Comparison of ENCODE assay signal across 16 mouse cellular contexts in the genomic region with DNA sequence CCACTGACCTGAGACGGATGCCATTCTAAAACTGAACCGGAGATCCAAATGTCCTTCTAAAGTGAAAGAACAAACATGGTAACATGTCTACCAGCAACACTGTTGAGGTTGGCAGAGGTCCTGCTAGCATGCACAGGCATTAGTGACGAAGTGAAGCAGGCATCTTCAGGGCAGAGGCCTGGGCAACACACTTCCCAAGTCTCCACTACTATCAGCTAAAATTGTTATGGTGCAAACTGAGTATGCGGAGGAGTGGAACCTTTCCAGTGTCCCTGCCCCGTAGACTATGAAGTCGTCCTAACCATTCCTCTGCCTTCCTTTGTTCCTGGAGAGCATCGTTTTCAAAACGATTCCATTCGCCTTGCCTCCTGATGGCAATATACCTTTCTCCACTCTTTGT.
"Had no signal": no experiment of that assay in that cellular context is flagged by ENCODE, and none has a peak within 500 bp of the region (broad histone marks: within the 10 kb centered on the region; RNA-seq: fewer than 3 reads in every experiment).

No protein-coding gene starts in this region.

- H3K9me3 ChIP-seq: neural tube, embryonic 13.5 days; neural tube, embryonic 15.5 days; stomach, embryonic 15.5 days had no signal

- H3K36me3 ChIP-seq: neural tube, embryonic 13.5 days; neural tube, embryonic 15.5 days; stomach, embryonic 15.5 days had no signal

- H3K27ac ChIP-seq: neural tube, embryonic 13.5 days; neural tube, embryonic 15.5 days; stomach, embryonic 15.5 days; stomach, postnatal 0 days had no signal

- H3K27me3 ChIP-seq: neural tube, embryonic 13.5 days; neural tube, embryonic 15.5 days; stomach, embryonic 15.5 days had no signal

- DNase-seq: retina, postnatal 1 day; right cerebral cortex, adult 18-20 months; right cerebral cortex, postnatal 14 days; right cerebral cortex, postnatal 25 days; right cerebral cortex, postnatal 4 days; spleen, adult 18-20 months; thymus, adult 18-20 months; thymus, adult 2 months; thymus, postnatal 14 days; thymus, postnatal 25 days; thymus, postnatal 36 days; thymus, postnatal 4 days had no signal

- H3K4me3 ChIP-seq: neural tube, embryonic 13.5 days; neural tube, embryonic 15.5 days; stomach, embryonic 15.5 days had no signal
